Mouse (Mus musculus) layer of hippocampus, postnatal 36 days (tissue): ENCODE data around the gene Slc11a1. TPM values are rescaled to one million over a fixed set of nuclear protein-coding genes. Genes with fewer than 3 reads are reported as not detected.
A peak's percentile ranks its signal among the peaks of the same experiment; 100 is the strongest.
"Not testable (repeated sequence)": the region's sequence is repeated elsewhere in the genome, so short reads cannot be mapped to it uniquely, and the experiment has no call there.

Experiments used
- DNase-seq, 2 experiments: peaks; one replicate each; pipeline ENCODE4 v3.0.0; 2022
- total RNA-seq, 2 experiments: library from RNA; stranded (reverse); gene quantifications; 2 replicates each; pipeline ENCODE4 v1.2.3; 2021

The Slc11a1 gene
- total RNA-seq, 2 experiments from 2014 or later = 2.6 to 3.6 TPM

- no peak for DNase-seq
Observed at GRCm38 (mm10) chr1:74387386-74387988, 12.5 kb downstream of the Slc11a1 start.

- no peak for DNase-seq
Observed at GRCm38 (mm10) chr1:74388398-74388920, 13.5 kb downstream of the Slc11a1 start.

- DNase-seq = no peak
Observed at GRCm38 (mm10) chr1:74389831-74390286, 14.9 kb downstream of the Slc11a1 start.

- DNase-seq = no peak
Observed at GRCm38 (mm10) chr1:74390287-74390906, 15.4 kb downstream of the Slc11a1 start.

- peak; percentile 92 to 95 for DNase-seq
Observed at GRCm38 (mm10) chr1:74390924-74391748, 16.1 kb downstream of the Slc11a1 start, which contains the start of gene Ctdsp1. Gene Ctdsp1, plus strand, starts transcription at chr1:74391509.

GRCm38 (mm10) chr1:74391844-74392441, 16.9 kb downstream of the Slc11a1 start:
- peak; percentile 49 to 62 for DNase-seq

GRCm38 (mm10) chr1:74392446-74392994, 17.5 kb downstream of the Slc11a1 start:
- no peak for DNase-seq

GRCm38 (mm10) chr1:74393010-74393409, 18.0 kb downstream of the Slc11a1 start:
- no peak for DNase-seq

GRCm38 (mm10) chr1:74393697-74394096, 18.7 kb downstream of the Slc11a1 start:
- no peak for DNase-seq

- DNase-seq = no peak
Observed at GRCm38 (mm10) chr1:74394311-74394710, 19.3 kb downstream of the Slc11a1 start.

- no peak for DNase-seq
Observed at GRCm38 (mm10) chr1:74394858-74395257, 19.9 kb downstream of the Slc11a1 start.

- no peak for DNase-seq
Observed at GRCm38 (mm10) chr1:74395290-74395689, 20.3 kb downstream of the Slc11a1 start.

GRCm38 (mm10) chr1:74396456-74397222, 21.6 kb downstream of the Slc11a1 start:
- DNase-seq = not testable (repeated sequence)

- peak; percentile 88 to 93 for DNase-seq
Observed at GRCm38 (mm10) chr1:74397268-74397918, 22.4 kb downstream of the Slc11a1 start.

- peak in 1 of 2 experiments; percentile 24 for DNase-seq
Observed at GRCm38 (mm10) chr1:74397919-74398451, 23.0 kb downstream of the Slc11a1 start.

GRCm38 (mm10) chr1:74400531-74400930, 25.5 kb downstream of the Slc11a1 start:
- DNase-seq = no peak

GRCm38 (mm10) chr1:74401015-74401702, 26.2 kb downstream of the Slc11a1 start:
- no peak for DNase-seq

GRCm38 (mm10) chr1:74404206-74404605, 29.2 kb downstream of the Slc11a1 start:
- no peak for DNase-seq

GRCm38 (mm10) chr1:74408589-74409504, 33.9 kb downstream of the Slc11a1 start, which contains the start of gene Vil1:
Gene Vil1, plus strand, starts transcription at chr1:74409376.
- no peak for DNase-seq
